Mouse (Mus musculus) limb, embryonic 12.5 days (tissue): ENCODE measurements around the gene Hist1h4b. TPM values are rescaled to one million over a fixed set of nuclear protein-coding genes. Genes with fewer than 3 reads are reported as not detected.
"Not testable (repeated sequence)": the region's sequence is repeated elsewhere in the genome, so short reads cannot be mapped to it uniquely, and the experiment has no call there.

ENCODE experiments used
- ATAC-seq: fragments of 200-750 bp; cut with Nextera tagmentation; 2 replicates; pipeline ENCODE4 v1.8.0; 2017; ENCODE audit warnings: low read depth, moderate TSS enrichment; ENCODE audit not compliant: insufficient number of reproducible peaks, insufficient read depth, low FRiP score, low TSS enrichment
- H3K27ac ChIP-seq: fragments of 300-500 bp; sonication (generic); 2 replicates; pipeline ENCODE4 v1.5.1; 2016; ENCODE audit warnings: mild to moderate bottlenecking, moderate library complexity
- H3K27me3 ChIP-seq: fragments of 300-500 bp; sonication (generic); 2 replicates; pipeline ENCODE4 v1.6.1; 2016; ENCODE audit warnings: mild to moderate bottlenecking, moderate library complexity
- H3K36me3 ChIP-seq: fragments of 300-500 bp; sonication (generic); 2 replicates; pipeline ENCODE4 v1.6.1; 2016; ENCODE audit warnings: mild to moderate bottlenecking, moderate library complexity
- H3K4me1 ChIP-seq: fragments of 300-500 bp; sonication (generic); replicated peaks from 2 replicates; pipeline ENCODE4 v1.6.1; 2016
- H3K4me2 ChIP-seq: fragments of 300-500 bp; sonication (generic); 2 replicates; pipeline ENCODE4 v1.6.1; 2016; ENCODE audit warnings: mild to moderate bottlenecking, moderate library complexity
- H3K4me3 ChIP-seq: fragments of 300-500 bp; sonication (generic); replicated peaks from 2 replicates; pipeline ENCODE4 v1.5.1; 2016; ENCODE audit warnings: mild to moderate bottlenecking
- H3K9ac ChIP-seq: fragments of 300-500 bp; sonication (generic); replicated peaks from 2 replicates; pipeline ENCODE4 v1.6.1; 2016; ENCODE audit warnings: mild to moderate bottlenecking, moderate library complexity
- H3K9me3 ChIP-seq: fragments of 300-500 bp; sonication (generic); 2 replicates; pipeline ENCODE4 v1.6.1; 2016; ENCODE audit warnings: mild to moderate bottlenecking, moderate library complexity
- WGBS: fragments of 180-500 bp; shearing (Covaris S2); methylation state at CpG from one replicate; pipeline ENCODE4 v1.1.7; 2016; 5-methylcytosine and 5-hydroxymethylcytosine counted together
- polyA plus RNA-seq: library from polyadenylated mRNA; unstranded; fragments of >200 nt; fragmentation: Nextera tagmentation; extraction: Ambion mirVana; gene quantifications from 2 replicates; pipeline ENCODE4 v1.2.1, GENCODE M21; 2016

Hist1h4b gene
- polyA plus RNA-seq, 1 experiment from 2014 or later, result 9.1 TPM

- Histone ChIP-seq H3K27ac (no peak overlapping the region), H3K9ac (no peak overlapping the region), H3K9me3 (no peaks in the 10 kb centered on the region), H3K27me3 (no peaks in the 10 kb centered on the region), H3K4me3 (no peak overlapping the region), H3K4me2 (no peak overlapping the region), H3K36me3 (no peaks in the 10 kb centered on the region), H3K4me1 (peaks cover 14% of the 10 kb centered on the region)
- ATAC-seq, result no peak
- WGBS, result 56% methylated on average over 5 of the region's 5 CpGs
These were observed 12.1 kb downstream of the Hist1h4b start for GRCm38 (mm10) chr13:23768834-23769397.

GRCm38 (mm10) chr13:23769613-23770012, 12.8 kb downstream of the Hist1h4b start, which contains the start of gene Trim38:
Gene Trim38, plus strand, starts transcription at chr13:23769913.
- 88% methylated on average over 2 of the region's 2 CpGs for WGBS
- H3K4me2 ChIP-seq, H3K9me3 ChIP-seq, H3K27ac ChIP-seq, H3K36me3 ChIP-seq, ATAC-seq, H3K9ac ChIP-seq, H3K27me3 ChIP-seq, H3K4me1 ChIP-seq, H3K4me3 ChIP-seq: not testable (repeated sequence)

GRCm38 (mm10) chr13:23772561-23773313, 15.9 kb downstream of the Hist1h4b start:
- no peak overlapping the region for H3K27ac ChIP-seq

GRCm38 (mm10) chr13:23778339-23778738, 21.5 kb downstream of the Hist1h4b start:
- no peak overlapping the region for H3K27ac ChIP-seq
- H3K9ac ChIP-seq, result no peak overlapping the region
- H3K27me3 ChIP-seq, result no peaks in the 10 kb centered on the region
- H3K36me3 ChIP-seq, result no peaks in the 10 kb centered on the region
- no peak overlapping the region for H3K4me2 ChIP-seq
- H3K9me3 ChIP-seq, result no peaks in the 10 kb centered on the region
- H3K4me3 ChIP-seq, result no peak overlapping the region
- ATAC-seq, result no peak
- WGBS, result 93% methylated on average over 7 of the region's 7 CpGs
- no peaks in the 10 kb centered on the region for H3K4me1 ChIP-seq

More at GRCm38 (mm10) chr13:23772561-23773313, 15.9 kb downstream of the Hist1h4b start:
- H3K4me1 ChIP-seq, result peaks cover 3% of the 10 kb centered on the region
- no peak overlapping the region for H3K4me3 ChIP-seq
- peak; percentile 80 for ATAC-seq
- H3K9ac ChIP-seq, result no peak overlapping the region
- no peaks in the 10 kb centered on the region for H3K36me3 ChIP-seq
- H3K9me3 ChIP-seq, result no peaks in the 10 kb centered on the region
- H3K27me3 ChIP-seq, result no peaks in the 10 kb centered on the region
- peak overlapping the region; percentile 38 for H3K4me2 ChIP-seq
- 26% methylated on average over 21 of the region's 21 CpGs for WGBS

GRCm38 (mm10) chr13:23779025-23779424, 22.2 kb downstream of the Hist1h4b start:
- Histone ChIP-seq H3K9me3 (no peaks in the 10 kb centered on the region), H3K4me1 (no peaks in the 10 kb centered on the region), H3K9ac (no peak overlapping the region), H3K27ac (no peak overlapping the region), H3K36me3 (no peaks in the 10 kb centered on the region), H3K4me2 (no peak overlapping the region), H3K27me3 (no peaks in the 10 kb centered on the region), H3K4me3 (no peak overlapping the region)
- no peak for ATAC-seq
- 85% methylated on average over 4 of the region's 4 CpGs for WGBS

- Histone ChIP-seq H3K27me3 (no peaks in the 10 kb centered on the region), H3K4me2 (no peak overlapping the region), H3K36me3 (no peaks in the 10 kb centered on the region), H3K9ac (no peak overlapping the region), H3K4me1 (peaks cover 1% of the 10 kb centered on the region; the same call in 1 of the 2 replicates), H3K9me3 (no peaks in the 10 kb centered on the region), H3K4me3 (no peak overlapping the region), H3K27ac (no peak overlapping the region)
- 42% methylated on average over 2 of the region's 2 CpGs for WGBS
- no peak for ATAC-seq
These were observed 35.7 kb downstream of the Hist1h4b start for GRCm38 (mm10) chr13:23792520-23792919.

GRCm38 (mm10) chr13:23799405-23799804, 42.6 kb downstream of the Hist1h4b start:
- no peak for ATAC-seq

GRCm38 (mm10) chr13:23804532-23804931, 47.7 kb downstream of the Hist1h4b start:
- Histone ChIP-seq H3K4me3 (no peak overlapping the region), H3K9ac (no peak overlapping the region), H3K27ac (no peak overlapping the region), H3K27me3 (no peaks in the 10 kb centered on the region), H3K9me3 (no peaks in the 10 kb centered on the region), H3K4me2 (no peak overlapping the region), H3K4me1 (peaks cover 2% of the 10 kb centered on the region; the same call in 1 of the 2 replicates), H3K36me3 (no peaks in the 10 kb centered on the region)
- 67% methylated on average over 2 of the region's 2 CpGs for WGBS
- no peak for ATAC-seq

More at GRCm38 (mm10) chr13:23799405-23799804, 42.6 kb downstream of the Hist1h4b start:
- Histone ChIP-seq H3K4me2 (no peak overlapping the region), H3K4me1 (peaks cover 21% of the 10 kb centered on the region), H3K27ac (no peak overlapping the region), H3K4me3 (no peak overlapping the region), H3K27me3 (no peaks in the 10 kb centered on the region), H3K9me3 (no peaks in the 10 kb centered on the region), H3K9ac (no peak overlapping the region), H3K36me3 (no peaks in the 10 kb centered on the region)
- 59% methylated on average over 5 of the region's 5 CpGs for WGBS

- Histone ChIP-seq H3K4me1 (no peaks in the 10 kb centered on the region), H3K27me3 (no peaks in the 10 kb centered on the region), H3K4me3 (no peak within 1 kb of the TSS), H3K4me2 (no peak within 1 kb of the TSS), H3K9ac (no peak within 1 kb of the TSS), H3K9me3 (no peaks in the 10 kb centered on the region), H3K27ac (no peak within 1 kb of the TSS), H3K36me3 (no peaks in the 10 kb centered on the region)
- WGBS, result 86% methylated on average over 15 of the region's 15 CpGs
- ATAC-seq, result no peak
These were observed 49.7 kb downstream of the Hist1h4b start, which contains the start of gene Slc17a2 for GRCm38 (mm10) chr13:23806422-23807052. Gene Slc17a2, plus strand, starts transcription at chr13:23806993.
